Mouse (Mus musculus) liver, embryonic 11.5 days (tissue): ENCODE results near the gene 1700001K19Rik. TPM values are rescaled to one million over a fixed set of nuclear protein-coding genes. Genes with fewer than 3 reads are reported as not detected.
"Not testable (repeated sequence)": the region's sequence is repeated elsewhere in the genome, so short reads cannot be mapped to it uniquely, and the experiment has no call there.

ENCODE experiments used
- ATAC-seq: fragments of 200-750 bp; cut with Nextera tagmentation; replicated peaks from 2 replicates; pipeline ENCODE4 v1.8.0; 2017; ENCODE audit warnings: moderate number of reproducible peaks, mild to moderate bottlenecking, moderate TSS enrichment, moderate library complexity; ENCODE audit not compliant: low FRiP score
- DNase-seq: peaks from one replicate; pipeline ENCODE4 v3.0.0-alpha.2; 2017; ENCODE audit warnings: low spot score
- H3K27ac ChIP-seq: fragments of 300-500 bp; sonication (generic); 2 replicates; pipeline ENCODE4 v1.5.1; 2014; ENCODE audit warnings: mild to moderate bottlenecking, low read depth, low read length, control low read depth
- H3K27me3 ChIP-seq: fragments of 300-500 bp; sonication (generic); replicated peaks from 2 replicates; pipeline ENCODE4 v1.6.1; 2014; ENCODE audit warnings: low read length, mixed read lengths; ENCODE audit not compliant: control insufficient read depth, insufficient read depth
- H3K36me3 ChIP-seq: fragments of 300-500 bp; sonication (generic); 2 replicates; pipeline ENCODE4 v1.6.1; 2014; ENCODE audit warnings: mild to moderate bottlenecking, low read length, moderate library complexity, mixed read lengths; ENCODE audit not compliant: control insufficient read depth, insufficient read depth
- H3K4me1 ChIP-seq: fragments of 300-500 bp; sonication (generic); replicated peaks from 2 replicates; pipeline ENCODE4 v1.6.1; 2014; ENCODE audit warnings: low read length, mixed read lengths; ENCODE audit not compliant: control insufficient read depth, insufficient read depth
- H3K4me2 ChIP-seq: fragments of 300-500 bp; sonication (generic); 2 replicates; pipeline ENCODE4 v1.6.1; 2014; ENCODE audit warnings: mild to moderate bottlenecking, control low read depth, moderate library complexity
- H3K4me3 ChIP-seq: fragments of 300-500 bp; sonication (generic); 2 replicates; pipeline ENCODE4 v1.5.1; 2014; ENCODE audit warnings: low read depth, low read length, control low read depth
- H3K9ac ChIP-seq: fragments of 300-500 bp; sonication (generic); 2 replicates; pipeline ENCODE4 v1.6.1; 2014; ENCODE audit warnings: low read depth, low read length, control low read depth
- H3K9me3 ChIP-seq: fragments of 300-500 bp; sonication (generic); 2 replicates; pipeline ENCODE4 v1.6.1; 2016; ENCODE audit warnings: low read length, inconsistent platforms, mixed read lengths; ENCODE audit not compliant: control insufficient read depth
- WGBS: fragments of 180-500 bp; shearing (Covaris S2); extraction: QIAGEN DNeasy Blood & Tissue Kit; methylation state at CpG from one replicate; pipeline ENCODE4 v1.1.7; 2014; 5-methylcytosine and 5-hydroxymethylcytosine counted together
- polyA plus RNA-seq: library from polyadenylated mRNA; unstranded; fragments of >200 nt; fragmentation: Nextera tagmentation; extraction: Ambion mirVana; gene quantifications from 2 replicates; pipeline ENCODE4 v1.2.1, GENCODE M21; 2014

The 1700001K19Rik gene
- polyA plus RNA-seq, 1 experiment from 2014 or later = not detected

DNA sequence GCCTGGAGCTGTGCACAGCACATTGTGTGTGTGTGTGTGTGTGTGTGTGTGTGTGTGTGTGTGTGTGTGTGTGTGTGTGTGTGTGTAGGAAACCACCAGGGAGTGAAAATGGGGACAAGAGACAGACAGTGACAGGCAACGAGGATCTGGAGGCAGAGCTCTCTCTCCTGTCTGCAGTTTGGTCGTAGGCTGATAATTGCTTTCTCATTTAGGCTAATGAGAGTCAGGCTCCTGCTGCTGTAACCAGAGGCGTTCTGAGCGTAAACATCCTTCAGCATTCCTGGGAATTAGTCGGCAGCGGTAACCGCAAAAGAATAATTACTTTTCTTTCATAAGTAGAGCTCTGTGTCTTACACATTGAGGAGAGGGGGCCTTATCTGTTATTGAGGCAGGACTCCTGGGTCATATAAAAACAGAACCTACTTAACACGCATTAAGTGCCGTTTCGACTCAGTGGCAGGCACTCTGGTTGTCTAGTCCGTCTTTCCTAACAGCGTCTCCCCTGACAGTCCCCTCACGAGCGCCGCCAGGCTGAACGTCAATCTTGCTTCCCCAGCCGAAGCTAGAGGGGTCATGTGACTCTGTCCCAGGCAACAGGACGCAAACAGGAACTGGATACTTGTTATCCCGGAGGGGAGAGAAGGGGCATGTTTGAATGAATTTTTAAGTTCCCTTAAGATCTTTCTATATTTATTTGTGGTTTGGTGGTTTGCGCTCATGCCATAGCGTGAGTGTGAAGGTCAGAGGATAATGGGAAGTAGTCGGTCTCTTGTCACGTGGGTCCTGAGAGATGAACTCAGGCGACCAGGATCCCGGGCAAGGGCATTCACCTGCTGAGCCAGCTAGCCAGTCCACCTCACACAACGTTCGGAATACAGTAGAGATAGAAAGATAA, 24.2 kb upstream of the 1700001K19Rik start:
- no peaks in the 10 kb centered on the region for H3K27me3 ChIP-seq
- peak overlapping the region; percentile 61 for H3K9ac ChIP-seq
- 1% methylated on average over 27 of the region's 27 CpGs for WGBS
- peak overlapping the region; percentile 63 for H3K4me2 ChIP-seq
- H3K36me3 ChIP-seq = no peaks in the 10 kb centered on the region
- no peaks in the 10 kb centered on the region for H3K9me3 ChIP-seq
- DNase-seq (peak; percentile 69), ATAC-seq (peak; percentile 83)
- H3K27ac ChIP-seq = peak overlapping the region; percentile 5
- peaks cover 3% of the 10 kb centered on the region for H3K4me1 ChIP-seq
- H3K4me3 ChIP-seq = peak overlapping the region; percentile 43

DNA sequence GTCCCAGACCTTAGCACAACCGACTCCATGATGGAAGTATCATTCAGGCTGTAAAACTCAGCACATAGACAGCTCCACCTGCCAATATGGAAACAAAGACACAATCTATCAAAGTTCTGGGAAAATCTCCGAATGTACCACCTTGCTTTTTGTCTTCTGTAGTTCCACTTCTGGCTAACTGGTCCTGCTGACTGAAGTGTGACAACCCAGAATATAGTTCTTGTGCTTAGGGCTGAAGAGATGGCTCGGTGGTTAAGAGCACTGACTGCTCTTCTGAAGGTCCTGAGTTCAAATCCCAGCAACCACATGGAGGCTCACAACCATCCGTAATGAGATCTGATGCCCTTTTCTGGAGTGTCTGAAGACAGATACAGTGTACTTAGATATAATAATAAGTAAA, 23.0 kb upstream of the 1700001K19Rik start:
- H3K9me3 ChIP-seq, H3K4me2 ChIP-seq, H3K4me3 ChIP-seq, H3K27ac ChIP-seq, H3K27me3 ChIP-seq, DNase-seq, ATAC-seq, H3K36me3 ChIP-seq, H3K9ac ChIP-seq: not testable (repeated sequence)
- peaks cover 11% of the 10 kb centered on the region for H3K4me1 ChIP-seq
- 76% methylated on average over 4 of the region's 4 CpGs for whole genome bisulfite sequencing

DNA sequence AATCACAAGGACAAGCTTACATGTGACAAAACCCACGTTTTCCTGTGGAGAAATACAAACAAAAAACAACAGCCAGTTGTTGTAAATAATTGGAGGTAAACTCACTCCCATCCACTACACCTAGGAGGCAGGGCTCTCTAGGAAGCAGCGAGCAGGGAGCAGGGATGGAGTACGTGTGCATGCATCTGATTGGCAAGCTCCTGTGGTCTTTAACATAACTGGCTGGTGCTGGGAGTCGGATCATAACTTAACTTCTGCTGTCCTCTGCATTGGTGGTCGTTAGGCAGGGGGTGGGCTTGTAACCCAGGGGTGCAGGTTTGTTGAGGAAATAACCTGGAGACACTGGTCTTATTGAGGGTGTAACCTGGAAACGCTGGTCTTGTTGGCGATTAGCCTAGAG, 21.3 kb upstream of the 1700001K19Rik start:
- no peak for DNase-seq
- peaks cover 28% of the 10 kb centered on the region for H3K4me1 ChIP-seq
- H3K4me3 ChIP-seq = no peak overlapping the region
- no peak overlapping the region for H3K9ac ChIP-seq
- 59% methylated on average over 7 of the region's 7 CpGs for WGBS
- H3K27ac ChIP-seq = no peak overlapping the region
- H3K36me3 ChIP-seq = no peaks in the 10 kb centered on the region
- no peak overlapping the region for H3K4me2 ChIP-seq
- H3K27me3 ChIP-seq = no peaks in the 10 kb centered on the region
- no peak for ATAC-seq
- no peaks in the 10 kb centered on the region for H3K9me3 ChIP-seq

DNA sequence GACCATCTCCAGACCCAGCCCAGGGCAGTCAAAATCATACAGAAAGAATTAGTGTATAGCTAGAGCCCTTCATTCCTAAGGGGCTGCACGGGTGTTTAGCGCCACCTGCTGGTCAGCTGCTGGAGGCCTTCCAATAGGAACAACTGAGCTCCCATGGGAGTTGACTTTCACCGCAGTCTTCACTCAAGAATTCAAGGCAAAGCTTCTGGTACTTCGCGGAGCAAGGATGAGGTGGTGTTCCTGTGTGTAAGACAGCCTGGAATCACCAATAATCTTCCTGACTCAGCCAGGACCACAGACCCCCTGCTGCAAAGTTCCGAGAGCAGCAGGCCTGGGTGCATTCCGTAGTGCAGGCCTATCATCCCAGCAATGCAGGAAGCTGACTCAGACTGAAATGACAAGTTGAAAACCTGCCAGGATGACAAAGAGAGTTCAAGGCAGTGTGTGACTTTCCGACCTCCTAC, 20.6 kb upstream of the 1700001K19Rik start:
- no peaks in the 10 kb centered on the region for H3K9me3 ChIP-seq
- H3K27ac ChIP-seq = no peak overlapping the region
- H3K4me2 ChIP-seq = peak overlapping the region; percentile 13; the same call in 1 of the 2 replicates
- WGBS = 30% methylated on average over 8 of the region's 8 CpGs
- peaks cover 35% of the 10 kb centered on the region for H3K4me1 ChIP-seq
- no peaks in the 10 kb centered on the region for H3K36me3 ChIP-seq
- H3K4me3 ChIP-seq = no peak overlapping the region
- ATAC-seq (peak; percentile 30; the same call in 1 of the 2 replicates), DNase-seq (peak; percentile 78)
- no peaks in the 10 kb centered on the region for H3K27me3 ChIP-seq
- H3K9ac ChIP-seq = no peak overlapping the region

DNA sequence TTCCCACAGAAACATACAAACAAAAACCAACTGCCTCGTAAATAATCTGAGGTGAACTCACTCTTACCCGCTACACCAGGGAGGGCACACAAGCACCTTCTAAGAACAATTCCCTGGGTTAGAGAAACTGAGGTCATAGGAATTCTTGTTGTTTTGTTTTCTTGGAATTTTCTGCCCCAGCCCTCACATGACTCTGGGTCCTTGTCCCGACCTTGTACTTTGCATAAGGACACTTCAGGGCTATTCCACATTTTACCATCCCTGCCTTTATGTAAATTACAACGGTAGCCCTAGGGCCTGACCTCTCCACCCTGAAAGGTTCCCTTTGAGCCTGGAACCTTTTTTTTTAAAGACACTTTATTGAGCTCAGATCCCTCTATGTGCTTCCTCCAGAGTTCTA, 20.1 kb upstream of the 1700001K19Rik start, which contains the start of gene Hsp90aa1:
Hsp90aa1 (minus strand) TSS at position 173 of the 400 bp plus-strand sequence.
- DNase-seq (no peak), ATAC-seq (no peak)
- Histone ChIP-seq H3K27me3 (no peaks in the 10 kb centered on the region), H3K9me3 (no peaks in the 10 kb centered on the region), H3K4me2 (peak within 1 kb of the TSS; percentile 13; the same call in 1 of the 2 replicates), H3K4me3 (no peak within 1 kb of the TSS), H3K4me1 (peaks cover 39% of the 10 kb centered on the region), H3K9ac (no peak within 1 kb of the TSS; the same call in none of the 2 replicates), H3K27ac (peak within 1 kb of the TSS; percentile 78; the same call in 1 of the 2 replicates), H3K36me3 (no peaks in the 10 kb centered on the region)
- WGBS = 57% methylated on average over 4 of the region's 4 CpGs

DNA sequence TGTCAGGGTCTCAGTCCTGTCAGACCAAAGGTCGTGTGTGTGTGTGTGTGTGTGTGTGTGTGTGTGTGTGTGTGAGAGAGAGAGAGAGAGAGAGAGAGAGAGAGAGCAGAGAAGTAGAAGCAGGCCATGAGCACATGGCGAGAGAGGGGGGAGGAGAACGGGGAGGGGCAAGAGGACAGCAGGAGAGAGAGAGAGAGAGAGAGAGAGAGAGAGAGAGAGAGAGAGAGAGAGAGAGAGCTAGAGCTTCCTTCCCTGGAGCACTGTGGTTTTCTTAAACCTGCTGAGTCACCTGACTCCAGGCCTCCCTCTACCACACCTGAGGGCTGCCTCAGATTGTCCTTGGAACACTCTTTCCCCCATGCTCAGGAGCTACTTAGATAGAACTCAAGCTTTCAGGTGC, 18.9 kb upstream of the 1700001K19Rik start:
- H3K9ac ChIP-seq = peak overlapping the region; percentile 66
- H3K27ac ChIP-seq = peak overlapping the region; percentile 78
- DNase-seq, H3K9me3 ChIP-seq, H3K27me3 ChIP-seq, H3K36me3 ChIP-seq, H3K4me3 ChIP-seq, ATAC-seq: not testable (repeated sequence)
- H3K4me2 ChIP-seq = peak overlapping the region; percentile 24; the same call in 1 of the 2 replicates
- 14% methylated on average over 2 of the region's 3 CpGs for WGBS
- peaks cover 46% of the 10 kb centered on the region for H3K4me1 ChIP-seq

DNA sequence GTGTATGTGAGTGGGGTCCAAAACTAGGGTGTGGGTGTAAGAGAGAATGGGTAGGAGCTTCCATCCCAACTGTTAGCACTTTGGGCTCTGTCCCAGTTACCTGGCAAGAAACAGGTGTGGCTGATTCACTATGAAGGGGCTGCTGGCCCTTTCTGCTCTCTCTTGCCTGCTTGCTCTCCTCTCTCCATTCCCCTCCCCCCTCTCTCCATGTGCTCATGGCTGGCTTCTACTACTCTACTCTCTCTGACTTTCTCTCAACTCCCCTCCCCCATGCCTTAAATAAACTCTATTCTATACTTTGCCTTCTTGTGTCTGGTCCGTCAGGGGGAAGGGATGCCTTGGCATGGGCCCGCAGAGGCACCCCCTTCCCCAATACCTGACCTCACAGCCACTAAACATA, 18.3 kb upstream of the 1700001K19Rik start:
- peaks cover 46% of the 10 kb centered on the region for H3K4me1 ChIP-seq
- DNase-seq (no peak), ATAC-seq (no peak)
- 61% methylated on average over 2 of the region's 2 CpGs for WGBS
- no peaks in the 10 kb centered on the region for H3K27me3 ChIP-seq
- H3K9me3 ChIP-seq = no peaks in the 10 kb centered on the region
- peak overlapping the region; percentile 66 for H3K9ac ChIP-seq
- H3K4me3 ChIP-seq = no peak overlapping the region
- peak overlapping the region; percentile 24; the same call in 1 of the 2 replicates for H3K4me2 ChIP-seq
- H3K27ac ChIP-seq = peak overlapping the region; percentile 78
- H3K36me3 ChIP-seq = no peaks in the 10 kb centered on the region

DNA sequence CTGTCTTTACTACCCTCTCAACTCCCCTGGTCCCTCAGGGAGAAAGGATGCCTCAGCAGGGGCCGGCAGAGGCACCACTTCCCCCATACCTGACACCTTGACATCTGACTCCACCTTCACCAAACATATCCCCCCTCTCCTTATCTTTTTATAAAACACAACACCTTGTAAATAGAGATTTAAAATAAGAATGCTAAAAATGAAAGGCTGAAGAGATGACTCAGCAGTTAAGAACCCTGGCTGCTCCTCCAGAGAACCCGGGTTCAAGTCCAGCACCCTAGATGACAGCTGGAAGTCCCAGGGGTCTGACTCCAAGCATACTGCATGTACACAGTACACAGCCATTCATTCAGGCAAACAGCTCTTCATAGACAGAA, 16.7 kb upstream of the 1700001K19Rik start:
- H3K4me3 ChIP-seq = peak overlapping the region; percentile 33

More for the DNA sequence above, 16.7 kb upstream of the 1700001K19Rik start:
- ATAC-seq (no peak), DNase-seq (no peak)
- peak overlapping the region; percentile 73 for H3K4me2 ChIP-seq
- H3K27me3 ChIP-seq = no peaks in the 10 kb centered on the region
- H3K9me3 ChIP-seq = no peaks in the 10 kb centered on the region
- H3K36me3 ChIP-seq = peaks cover 10% of the 10 kb centered on the region
- H3K4me1 ChIP-seq = peaks cover 54% of the 10 kb centered on the region
- peak overlapping the region; percentile 72 for H3K9ac ChIP-seq
- 26% methylated on average over 2 of the region's 2 CpGs for WGBS
- H3K27ac ChIP-seq = peak overlapping the region; percentile 96
